Mouse (Mus musculus) mature B cell (primary cell): ENCODE data around the gene Insrr.
"Not testable (repeated sequence)": the region's sequence is repeated elsewhere in the genome, so short reads cannot be mapped to it uniquely, and the experiment has no call there.

Source experiments
- in situ Hi-C: fragments of 300-500 bp; cut with MboI; formaldehyde crosslinking; loops from 2 replicates; pipeline ENCODE4 v1.14.3; 2019

Gene Insrr

DNA sequence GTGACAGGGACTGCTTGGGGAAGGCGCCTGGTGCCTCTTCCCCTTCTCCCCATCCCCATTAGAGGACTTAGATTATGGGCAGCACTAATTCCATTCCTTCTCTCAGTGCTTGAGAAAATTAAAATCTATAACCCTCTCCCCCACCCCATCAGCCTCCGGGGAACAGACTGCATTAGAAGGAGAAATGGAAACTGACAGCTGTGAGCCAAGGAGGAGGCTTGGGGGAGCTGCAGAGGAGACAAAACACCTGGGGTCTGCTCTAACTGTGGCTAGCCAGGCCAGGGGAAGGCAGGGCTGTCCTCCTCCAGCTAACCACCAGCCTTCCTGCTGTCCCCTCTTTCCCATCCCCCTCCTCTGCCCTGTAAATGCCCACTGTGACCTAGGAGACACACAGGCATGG lies 17.7 kb upstream of the Insrr start:
- in situ Hi-C loops = no loop called here

DNA sequence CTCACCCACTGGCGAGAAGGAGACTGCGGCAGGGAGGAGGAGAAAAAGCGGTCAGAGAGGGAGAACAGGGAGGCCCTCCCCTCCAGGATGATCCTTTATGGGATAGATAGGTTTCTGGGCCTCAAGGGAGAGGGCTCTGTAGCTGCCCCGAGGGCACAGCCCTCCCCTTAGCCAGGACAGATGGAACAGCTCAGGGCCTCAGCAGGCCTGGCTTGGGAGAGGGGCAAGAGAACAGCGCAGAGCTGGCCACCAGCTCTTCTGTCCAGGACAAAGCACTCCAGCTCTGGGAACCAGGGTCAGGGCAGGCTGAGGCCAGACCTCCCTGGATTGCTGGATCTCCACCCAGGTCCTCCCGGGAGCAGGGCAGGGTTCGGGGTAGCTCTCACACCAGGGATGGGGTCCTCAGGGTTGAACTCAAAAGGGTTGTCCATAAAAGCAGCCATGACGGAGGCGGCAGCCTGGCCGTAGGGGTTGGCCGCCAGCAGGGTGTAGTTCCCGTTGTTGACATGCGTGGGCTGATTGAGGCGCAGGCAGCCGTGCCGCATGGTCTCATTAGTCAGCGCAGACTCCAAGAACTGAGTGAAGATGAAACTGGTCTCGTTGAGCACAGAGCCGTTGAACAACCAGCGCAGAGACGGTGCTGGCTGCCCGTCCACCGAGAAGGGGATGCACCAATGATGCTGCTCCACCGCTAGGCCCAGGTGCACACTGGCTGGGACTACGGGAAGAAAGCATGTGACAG lies 13.3 kb upstream of the Insrr start:
- in situ Hi-C loops = no loop called here

DNA sequence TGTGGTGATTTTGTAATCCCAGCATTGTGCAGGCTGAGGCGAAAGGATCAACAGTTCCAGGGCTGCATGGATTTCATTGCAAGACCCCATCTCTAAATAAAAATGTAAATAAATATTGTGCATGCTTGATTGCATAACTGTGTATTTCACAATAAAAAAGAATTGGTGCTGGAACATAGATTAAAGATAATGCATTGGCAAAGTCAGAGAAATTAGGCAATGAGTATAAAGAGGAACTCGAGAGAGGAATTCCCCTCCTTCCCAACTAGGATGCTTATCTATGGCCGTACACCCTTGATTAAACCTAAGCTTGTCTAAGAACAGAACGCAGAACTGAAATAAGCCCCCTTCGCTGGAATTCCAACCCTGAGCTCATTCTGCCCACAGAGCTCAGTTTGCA lies 11.6 kb upstream of the Insrr start:
- in situ Hi-C loops = no loop called here

DNA sequence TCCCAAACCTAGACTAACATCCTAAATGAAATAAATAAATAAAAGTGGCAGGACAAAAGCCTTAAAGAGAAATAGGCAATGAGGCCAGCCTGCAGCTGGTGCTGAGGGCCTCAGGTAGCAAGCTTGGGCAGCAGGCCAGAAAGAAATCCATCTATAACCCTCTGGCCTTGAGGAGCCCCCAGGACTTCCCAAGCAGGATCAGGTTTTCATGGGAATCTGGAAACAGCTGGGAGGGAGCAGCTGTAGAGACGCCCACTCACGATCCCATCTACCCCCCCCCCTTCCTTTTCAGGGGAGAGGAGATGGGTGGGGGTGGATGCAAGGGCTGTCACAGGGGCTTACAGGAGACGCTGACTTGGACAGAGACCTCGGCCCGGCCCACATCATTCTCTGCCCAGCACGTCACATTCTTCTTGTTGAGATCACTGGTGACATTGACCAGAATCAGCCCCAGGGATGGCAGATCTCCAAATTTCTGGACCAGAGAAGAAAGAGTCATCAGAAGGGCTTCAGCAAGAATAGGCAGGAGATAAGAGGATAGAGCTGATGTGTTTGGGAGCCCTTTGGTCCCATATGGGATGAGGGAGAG lies 11.0 kb upstream of the Insrr start:
- in situ Hi-C loops = no loop called here

DNA sequence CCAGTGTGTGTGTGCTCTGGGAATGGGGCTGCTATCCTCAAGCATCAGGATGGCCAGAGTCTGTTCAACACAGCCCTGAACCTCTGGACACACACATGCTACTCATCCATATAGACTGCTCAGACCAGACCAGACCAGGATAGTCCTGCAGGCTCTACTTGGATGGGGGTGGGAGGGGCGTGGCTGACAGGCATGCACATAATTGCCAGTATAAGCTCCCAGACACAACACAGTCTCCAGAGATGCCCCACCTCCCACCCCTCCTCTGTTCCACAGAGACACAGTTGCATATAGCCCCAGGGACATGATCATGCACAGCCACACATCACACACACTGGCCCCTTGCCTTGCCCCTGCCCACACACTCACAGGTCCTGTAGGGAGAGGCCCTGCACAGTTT lies 7.5 kb upstream of the Insrr start:
- in situ Hi-C loops = no loop called here

DNA sequence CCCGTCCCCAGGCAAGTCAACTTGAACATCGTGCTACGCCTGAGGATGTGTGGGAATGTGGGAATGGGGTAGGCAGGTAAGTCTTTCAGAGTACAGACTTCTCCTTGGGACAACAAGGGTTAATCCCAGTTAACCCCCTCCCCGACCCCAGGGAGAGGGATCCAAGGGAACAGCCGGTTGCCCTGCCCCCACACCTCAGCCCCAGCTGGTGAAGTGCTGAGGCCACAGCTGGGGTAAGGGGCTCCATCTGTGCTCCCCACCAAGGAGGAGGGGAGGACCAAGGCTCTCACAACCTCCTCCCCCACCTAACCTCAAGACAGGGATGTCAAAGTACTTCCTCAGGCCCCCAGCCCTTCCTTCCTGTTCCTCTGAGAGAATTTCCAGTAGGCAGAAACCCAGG lies 7.0 kb upstream of the Insrr start:
- in situ Hi-C loops = no loop called here

DNA sequence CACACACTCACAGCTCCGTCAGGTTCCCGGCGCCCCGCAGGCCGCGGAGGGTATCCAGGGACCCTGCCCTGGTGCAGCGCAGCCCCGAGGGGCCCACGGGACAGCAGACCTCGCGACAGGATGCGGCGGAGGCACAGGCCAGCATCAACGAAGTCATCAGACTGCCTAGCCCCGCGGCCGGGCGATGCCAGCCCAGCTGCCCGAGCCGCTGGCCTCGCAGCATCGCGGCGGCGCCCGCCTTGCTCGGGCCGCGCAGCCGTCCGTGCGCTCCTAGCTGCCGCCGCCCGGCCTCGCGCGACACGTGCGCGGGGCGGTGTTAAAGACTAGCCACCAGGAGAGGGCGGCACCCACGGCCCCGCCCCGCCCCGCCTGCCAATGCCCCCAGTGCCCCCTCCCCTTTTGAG lies 1.8 kb upstream of the Insrr start, which contains the start of gene Ntrk1:
Gene Ntrk1, minus strand, starts transcription at position 241 of the 404 bp plus-strand sequence.
- in situ Hi-C loops = no loop called here

DNA sequence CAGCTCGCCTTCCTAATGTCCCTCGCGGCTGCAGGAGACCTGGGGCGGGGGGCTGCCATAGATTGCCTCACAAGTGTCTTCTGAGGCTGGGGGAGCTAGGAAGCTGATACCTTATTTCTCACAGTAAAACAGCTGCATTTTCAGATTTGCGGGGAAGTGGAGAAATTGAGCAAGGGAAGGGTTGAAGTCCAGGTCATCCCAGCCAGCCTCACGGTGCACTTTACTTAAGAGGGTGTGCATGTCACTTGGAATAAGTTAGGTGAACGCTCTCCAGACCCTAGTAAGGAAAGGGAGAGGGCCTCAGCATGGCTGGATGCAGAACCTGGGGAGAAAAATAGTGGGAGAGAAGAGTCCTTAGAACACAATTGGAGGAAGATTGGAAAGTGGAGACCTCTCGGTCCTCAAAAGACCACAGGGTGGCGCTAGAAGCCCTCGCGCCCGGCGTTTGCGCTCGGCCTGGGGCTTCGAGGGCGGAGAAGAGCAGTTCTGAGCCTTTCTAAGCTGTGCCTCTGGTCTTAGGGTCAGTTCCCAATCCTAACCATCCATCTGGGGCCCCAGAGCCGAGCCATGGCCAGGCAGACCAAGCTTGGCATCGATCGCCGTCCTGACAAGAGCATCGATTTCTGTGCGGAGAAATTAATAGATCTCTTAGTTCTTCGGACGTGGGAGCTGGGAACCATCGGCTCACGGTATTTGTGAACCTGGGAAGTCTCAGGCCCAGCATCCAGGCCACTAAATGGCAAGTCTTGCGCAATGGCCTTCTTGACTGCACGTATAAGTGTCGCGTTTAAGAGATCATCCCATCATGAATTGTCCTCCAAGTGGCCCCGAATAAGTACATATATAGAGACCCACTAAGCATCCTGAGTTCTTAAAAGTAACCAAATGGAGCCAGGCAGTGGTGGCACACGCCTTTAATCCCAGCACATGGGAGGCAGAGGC lies 1.1 kb upstream of the Insrr start:
- in situ Hi-C loops = no loop called here

DNA sequence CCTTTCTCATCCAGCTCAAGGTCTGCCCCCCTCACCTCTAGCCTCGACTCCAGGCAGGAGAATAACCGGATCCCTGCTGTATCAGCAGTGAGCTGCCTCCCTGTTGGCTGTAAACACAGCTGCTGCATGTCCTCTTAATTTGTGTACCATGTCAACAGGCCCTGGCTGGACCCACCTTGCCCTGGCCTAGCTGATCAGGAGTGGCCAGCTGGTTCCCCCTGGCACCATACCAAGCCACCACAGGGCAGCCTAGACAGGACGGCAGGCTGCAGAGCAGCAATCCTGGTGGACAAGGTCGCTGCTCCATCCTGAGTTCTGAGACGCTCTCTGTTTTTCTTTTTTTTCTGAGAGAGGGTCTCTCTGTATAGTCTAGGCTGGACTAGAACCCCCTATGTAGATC lies 4.9 kb downstream of the Insrr start:
- in situ Hi-C loops = no loop called here

DNA sequence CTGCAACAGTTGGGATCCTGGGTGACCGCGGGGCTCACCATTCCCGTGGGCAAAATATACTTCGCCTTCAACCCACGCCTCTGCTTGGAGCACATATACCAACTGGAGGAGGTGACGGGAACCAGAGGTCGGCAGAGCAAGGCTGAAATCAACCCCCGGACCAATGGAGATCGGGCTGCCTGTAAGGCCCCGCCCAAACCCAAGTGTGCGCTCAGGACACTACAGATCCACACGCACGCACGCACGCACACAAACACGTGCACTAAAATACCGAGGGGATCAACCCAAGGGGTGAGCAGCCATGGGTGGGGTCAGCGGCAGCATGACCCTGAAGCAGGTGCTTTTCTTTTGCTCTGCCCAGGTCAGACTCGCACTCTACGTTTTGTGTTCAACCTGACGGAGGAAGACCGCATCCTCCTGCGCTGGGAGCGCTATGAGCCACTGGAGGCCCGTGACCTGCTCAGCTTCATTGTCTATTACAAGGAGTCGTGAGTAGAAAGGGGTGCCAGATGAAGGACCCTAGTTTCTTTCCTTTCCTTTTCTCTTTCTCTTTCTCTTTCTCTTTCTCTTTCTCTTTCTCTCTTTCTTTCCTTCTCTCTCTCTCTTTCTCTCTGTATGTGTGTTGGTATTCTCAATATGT lies 7.4 kb downstream of the Insrr start:
- in situ Hi-C loops = no loop called here

DNA sequence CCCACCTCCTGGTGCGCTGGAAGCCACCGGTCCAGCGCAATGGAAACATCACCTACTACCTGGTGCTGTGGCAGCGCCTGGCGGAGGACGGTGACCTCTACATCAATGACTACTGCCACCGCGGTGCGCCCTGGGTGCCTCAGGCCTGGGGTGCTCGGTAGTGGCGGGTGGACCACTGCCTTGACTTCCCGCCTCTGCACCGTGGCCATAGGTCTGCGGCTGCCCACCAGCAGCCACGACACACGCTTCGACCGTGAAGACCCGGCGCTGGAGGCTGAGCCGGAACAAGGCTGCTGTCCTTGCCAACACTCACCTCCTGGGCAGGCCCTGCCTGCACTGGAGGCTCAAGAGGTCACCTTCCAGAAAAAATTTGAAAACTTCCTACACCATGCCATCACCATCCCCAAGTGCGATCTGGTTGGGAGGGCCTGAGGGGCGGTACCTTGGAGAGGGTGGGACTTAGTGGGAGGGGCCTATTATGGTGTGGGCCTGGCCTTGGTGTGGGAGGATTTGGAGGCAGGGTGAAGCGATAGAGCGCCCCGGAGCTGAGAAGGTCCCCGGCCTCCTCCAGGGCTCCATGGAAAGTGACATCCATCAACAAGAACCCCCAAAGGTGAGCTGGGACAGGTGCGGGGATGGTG lies 12.7 kb downstream of the Insrr start:
- in situ Hi-C loops = no loop called here

DNA sequence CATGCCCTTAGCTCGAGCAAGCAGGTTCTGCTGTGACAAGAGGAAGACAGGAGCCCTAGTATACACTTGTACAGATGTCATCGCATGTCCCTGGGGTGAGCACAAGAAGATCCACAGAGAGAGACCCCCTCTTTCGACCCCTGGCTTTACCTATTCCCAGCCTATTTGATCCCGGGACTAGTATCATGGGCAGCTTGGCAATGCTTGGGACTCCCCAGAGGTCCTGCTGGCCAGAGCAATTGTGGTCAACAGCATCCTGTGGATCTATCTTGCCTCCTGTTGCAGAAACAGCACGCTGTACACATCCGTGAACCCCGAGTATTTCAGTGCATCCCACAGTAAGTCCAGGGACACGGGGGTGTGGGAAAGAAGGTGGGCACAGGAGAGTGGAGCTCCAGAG lies 14.5 kb downstream of the Insrr start:
- in situ Hi-C loops = no loop called here

DNA sequence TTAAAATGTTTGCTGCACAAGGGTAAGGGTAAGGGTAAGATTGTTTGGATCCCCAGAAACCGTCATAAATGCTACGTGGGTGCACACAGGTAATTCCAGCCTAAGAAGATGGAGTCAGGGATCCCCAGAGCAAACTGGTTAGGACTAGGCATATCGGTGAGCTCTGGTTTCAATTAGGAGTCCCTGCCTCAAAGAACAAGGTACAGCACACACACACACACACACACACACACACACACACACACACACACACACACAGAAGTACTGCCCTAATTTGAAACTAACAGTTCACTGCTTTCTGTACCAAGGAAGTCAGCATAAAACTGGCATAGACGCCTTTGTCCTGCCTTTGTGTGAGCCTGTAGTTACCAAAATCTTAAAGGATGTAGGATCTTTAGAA lies 15.7 kb downstream of the Insrr start:
- in situ Hi-C loops = no loop called here

DNA sequence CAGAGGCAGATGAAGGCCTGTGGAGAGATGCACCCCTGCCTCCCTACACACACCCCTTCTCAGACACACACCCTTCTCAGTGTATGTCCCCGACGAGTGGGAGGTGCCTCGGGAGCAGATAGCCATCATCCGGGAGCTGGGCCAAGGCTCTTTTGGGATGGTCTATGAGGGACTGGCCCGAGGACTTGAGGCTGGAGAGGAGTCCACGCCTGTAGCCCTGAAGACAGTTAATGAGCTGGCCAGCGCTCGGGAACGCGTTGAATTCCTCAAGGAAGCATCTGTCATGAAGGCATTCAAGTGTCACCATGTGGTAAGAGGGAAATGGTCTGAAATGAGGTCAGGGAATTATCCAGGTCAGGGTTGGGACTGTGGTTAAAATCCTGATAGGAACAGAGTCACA lies 16.1 kb downstream of the Insrr start:
- in situ Hi-C loops = no loop called here

DNA sequence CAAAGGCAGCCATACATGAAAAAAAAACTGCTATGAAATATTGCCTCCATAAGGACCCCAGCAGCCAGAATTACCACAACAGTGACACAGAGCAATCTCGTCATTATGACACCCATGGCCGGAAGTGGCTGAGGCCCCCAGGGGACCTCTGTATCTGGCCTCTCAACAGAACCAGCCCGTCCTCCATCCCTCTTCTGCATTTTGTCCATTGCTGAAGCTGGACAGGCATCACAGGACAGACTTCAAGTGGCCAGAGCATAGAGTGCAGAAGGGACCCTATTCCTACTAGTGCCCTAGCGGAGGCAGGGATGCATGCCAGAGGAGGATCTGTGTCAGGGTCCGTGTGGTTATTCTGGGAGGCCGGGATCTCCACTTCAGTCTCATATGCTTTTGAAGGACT lies 19.4 kb downstream of the Insrr start:
- in situ Hi-C loops = no loop called here

DNA sequence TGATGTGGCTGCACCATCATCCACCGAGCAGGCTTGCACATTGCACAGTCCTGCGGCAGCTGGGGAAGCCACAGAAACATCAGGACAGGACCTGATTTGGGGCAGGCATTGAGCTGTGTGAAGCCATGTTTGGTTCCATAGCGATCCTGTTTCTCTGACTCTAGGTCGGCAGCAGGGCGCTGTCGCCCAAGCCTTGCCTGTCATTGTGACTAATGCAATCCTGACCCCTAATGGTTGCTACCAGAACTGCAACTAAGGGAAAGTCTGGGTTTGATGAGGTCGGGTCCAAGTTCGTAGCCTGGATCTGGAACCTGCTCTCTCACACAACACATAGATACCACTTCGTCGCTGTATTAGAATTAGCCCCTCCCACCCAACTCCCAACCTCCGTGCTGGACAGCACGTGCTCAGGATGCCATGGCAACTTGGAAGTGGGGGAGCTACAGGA lies 19.9 kb downstream of the Insrr start:
- in situ Hi-C loops = no loop called here

DNA sequence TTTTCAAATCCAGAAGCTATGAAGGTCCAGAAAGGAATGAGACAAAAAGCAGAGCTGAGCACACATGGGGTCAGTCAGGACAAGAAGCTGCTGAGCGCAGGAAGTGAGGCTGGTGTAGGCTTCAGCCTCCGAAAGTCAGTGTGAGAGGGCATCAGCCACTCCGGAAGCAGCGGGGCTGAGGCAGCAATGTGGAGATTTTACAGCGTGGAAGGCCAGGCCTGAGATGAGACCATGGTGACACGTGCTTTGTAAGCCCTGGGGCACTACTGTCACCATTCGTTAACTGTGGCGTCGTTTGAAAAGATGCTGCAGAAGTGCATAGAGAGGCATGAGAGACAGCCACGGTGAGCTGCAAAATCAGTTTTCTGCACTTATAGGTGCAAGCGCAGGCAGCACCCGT lies 21.5 kb downstream of the Insrr start:
- in situ Hi-C loops = no loop called here

DNA sequence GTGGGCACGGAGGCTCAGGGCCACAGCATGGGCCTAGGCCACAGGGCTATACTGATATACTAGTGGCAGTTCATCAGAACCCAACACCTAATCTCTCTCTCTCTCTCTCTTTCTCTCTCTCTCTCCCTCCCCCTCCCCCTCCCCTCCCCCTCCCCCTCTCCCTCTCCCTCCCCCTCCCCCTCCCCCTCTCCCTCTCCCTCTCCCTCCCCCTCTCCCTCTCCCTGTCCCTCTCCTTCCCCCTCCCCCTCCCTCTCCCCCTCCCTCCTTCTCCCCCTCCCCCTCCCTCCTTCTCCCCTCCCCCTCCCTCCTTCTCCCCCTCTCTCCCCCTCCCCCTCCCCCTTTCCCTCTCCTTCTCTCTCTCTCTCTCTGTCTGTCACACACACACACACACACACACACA lies 27.5 kb downstream of the Insrr start, which contains the start of gene Pear1:
Gene Pear1, minus strand, starts transcription at position 101 of the 400 bp plus-strand sequence.
- in situ Hi-C loops = not testable (repeated sequence)

DNA sequence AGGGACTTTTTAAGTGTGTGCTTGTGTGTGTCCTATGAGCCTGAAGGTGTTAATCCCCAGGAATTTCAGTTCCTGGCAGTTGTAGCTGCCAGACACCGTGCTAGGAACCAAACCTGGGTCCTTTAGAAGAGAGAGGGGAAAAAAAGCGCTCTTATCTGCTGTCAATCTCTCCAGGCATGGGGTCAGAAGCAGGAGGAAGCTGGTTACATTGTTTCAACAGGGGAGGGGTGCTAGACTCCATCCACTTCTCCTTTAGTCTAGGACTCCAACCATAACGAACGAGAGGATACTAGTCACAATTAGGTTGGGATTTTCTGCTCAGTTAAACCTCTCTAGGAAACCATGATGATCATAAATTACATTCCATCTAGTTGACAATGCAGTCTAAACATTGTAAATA lies 31.7 kb downstream of the Insrr start:
- in situ Hi-C loops = no loop called here

DNA sequence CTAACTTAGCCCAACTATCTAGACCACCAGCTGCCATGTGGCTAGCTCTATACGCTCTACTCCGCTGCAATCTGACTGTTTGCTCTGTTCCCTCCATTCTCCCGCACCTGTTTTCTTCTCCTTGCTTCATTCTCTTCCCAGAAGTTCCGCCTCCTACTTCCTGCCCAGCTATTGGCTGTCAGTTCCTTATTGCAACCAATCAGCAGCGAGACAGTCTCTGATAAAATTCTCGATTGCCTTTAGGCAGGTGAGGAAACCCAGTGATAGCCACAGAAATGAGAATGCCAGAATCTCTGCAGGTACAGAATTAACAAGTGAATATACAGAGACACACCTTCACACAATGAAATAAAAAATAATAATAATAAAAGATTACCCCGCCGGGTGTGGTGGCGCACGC lies 32.3 kb downstream of the Insrr start:
- in situ Hi-C loops = no loop called here

DNA sequence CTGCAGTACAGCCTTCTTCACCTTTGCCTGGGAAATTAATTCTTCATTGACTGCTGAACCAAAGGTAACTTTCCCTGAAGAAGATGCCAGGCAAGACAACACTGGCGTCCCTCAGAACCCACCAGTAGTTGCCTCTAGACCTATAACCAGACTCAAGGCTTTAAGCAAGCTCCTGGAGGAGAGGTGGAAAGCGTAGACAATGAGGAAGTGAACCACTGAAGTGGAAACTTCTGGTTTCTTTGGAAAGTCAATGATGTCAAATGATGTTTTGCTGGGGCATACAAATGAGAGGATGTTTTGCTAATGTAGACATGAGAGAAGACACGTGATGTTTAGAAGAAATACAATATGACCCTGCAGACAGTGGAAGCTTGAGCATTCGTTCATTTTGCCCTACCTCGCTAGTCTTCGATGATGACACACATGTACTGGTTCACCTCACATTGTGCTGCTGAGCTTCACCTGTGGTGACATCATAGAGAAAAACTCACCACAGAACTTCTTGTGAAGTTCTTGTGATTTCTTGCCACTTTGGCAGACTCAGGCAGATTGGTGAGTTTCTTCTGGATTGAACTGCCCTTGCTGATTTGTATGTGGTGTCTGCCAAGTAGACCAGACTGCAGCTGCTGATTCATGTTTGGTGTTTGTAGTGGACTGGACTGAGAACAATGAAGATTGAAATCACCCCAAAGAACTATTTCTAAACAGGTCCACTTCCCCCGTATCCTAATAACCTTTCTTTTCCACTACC lies 35.5 kb downstream of the Insrr start:
- in situ Hi-C loops = no loop called here
